Mouse (Mus musculus): ENCODE measurements around the gene Kcnh3.
"Not testable (repeated sequence)": the region's sequence is repeated elsewhere in the genome, so short reads cannot be mapped to it uniquely, and the experiment has no call there.

Gene Kcnh3

DNA sequence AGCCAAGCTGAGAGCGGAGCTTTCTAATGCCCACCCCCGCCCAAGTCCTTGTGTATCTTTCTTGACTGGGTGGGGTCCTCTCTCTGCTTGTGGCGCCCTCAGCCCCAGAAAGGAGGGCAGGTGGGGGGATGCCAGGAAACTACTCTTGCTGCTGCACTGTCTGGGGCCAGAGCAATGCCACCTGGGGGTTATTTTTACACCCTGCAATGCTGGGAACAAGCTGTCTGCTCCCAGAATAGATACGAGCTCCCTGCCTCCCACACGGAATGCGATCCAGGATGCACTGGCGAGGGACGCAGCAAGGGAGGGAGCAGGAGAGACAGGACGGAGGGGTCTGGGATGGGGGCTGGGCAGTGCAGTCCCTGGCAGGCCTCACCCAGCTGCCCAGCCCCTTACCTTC lies 24.3 kb downstream of the Kcnh3 start:
- peaks cover 64% of the 10 kb centered on the region for H3K36me3 ChIP-seq (ENCODE audit: insufficient read depth, low read length)
- peak overlapping the region; percentile 58 for H3K4me3 ChIP-seq (replicated peaks; ENCODE audit: low read length)
- H3K27me3 ChIP-seq (ENCODE audit: insufficient read depth, low read length): no peaks in the 10 kb centered on the region
- H3K4me1 ChIP-seq (replicated peaks; ENCODE audit: low read depth, low read length): peaks cover 66% of the 10 kb centered on the region
- H3K9me3 ChIP-seq (ENCODE audit: low read length): no peaks in the 10 kb centered on the region
- TF ChIP-seq POU5F1 (IDR thresholded peaks at IDR 0.05; ENCODE audit: borderline replicate concordance, low read length) (no peak), NANOG (IDR thresholded peaks at IDR 0.05; ENCODE audit: borderline replicate concordance, low read length) (no peak), CTCF (conservative IDR thresholded peaks at IDR 0.05; ENCODE audit: low read length) (no peak)

DNA sequence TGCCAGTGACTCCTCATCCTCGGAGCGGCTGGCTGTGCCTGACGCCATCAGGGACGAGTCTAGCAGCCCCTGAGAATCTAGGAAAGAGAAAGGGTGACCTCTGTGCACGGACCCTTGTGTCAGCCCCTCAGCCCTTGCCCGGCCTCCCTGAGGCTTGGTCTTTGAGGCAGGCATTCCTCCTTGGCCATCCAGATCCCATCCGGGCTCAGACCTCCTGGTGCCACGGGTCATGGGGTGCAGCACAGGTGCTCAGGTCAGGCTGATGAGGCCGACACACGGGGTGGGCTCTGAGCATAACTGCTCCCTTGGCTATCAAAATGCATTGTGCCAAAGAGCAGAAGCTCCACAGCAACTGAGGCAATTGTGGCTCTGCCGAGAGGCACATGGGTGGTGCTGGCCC lies 25.3 kb downstream of the Kcnh3 start:
- Histone ChIP-seq H3K4me1 (replicated peaks; ENCODE audit: low read depth, low read length) (peaks cover 66% of the 10 kb centered on the region), H3K36me3 (ENCODE audit: insufficient read depth, low read length) (peaks cover 54% of the 10 kb centered on the region), H3K4me3 (replicated peaks; ENCODE audit: low read length) (peak overlapping the region; percentile 58), H3K27me3 (ENCODE audit: insufficient read depth, low read length) (no peaks in the 10 kb centered on the region), H3K9me3 (ENCODE audit: low read length) (no peaks in the 10 kb centered on the region)
- no peak for TF ChIP-seq POU5F1 (IDR thresholded peaks at IDR 0.05; ENCODE audit: borderline replicate concordance, low read length)
- TF ChIP-seq NANOG (IDR thresholded peaks at IDR 0.05; ENCODE audit: borderline replicate concordance, low read length): no peak
- no peak for TF ChIP-seq CTCF (conservative IDR thresholded peaks at IDR 0.05; ENCODE audit: low read length)

DNA sequence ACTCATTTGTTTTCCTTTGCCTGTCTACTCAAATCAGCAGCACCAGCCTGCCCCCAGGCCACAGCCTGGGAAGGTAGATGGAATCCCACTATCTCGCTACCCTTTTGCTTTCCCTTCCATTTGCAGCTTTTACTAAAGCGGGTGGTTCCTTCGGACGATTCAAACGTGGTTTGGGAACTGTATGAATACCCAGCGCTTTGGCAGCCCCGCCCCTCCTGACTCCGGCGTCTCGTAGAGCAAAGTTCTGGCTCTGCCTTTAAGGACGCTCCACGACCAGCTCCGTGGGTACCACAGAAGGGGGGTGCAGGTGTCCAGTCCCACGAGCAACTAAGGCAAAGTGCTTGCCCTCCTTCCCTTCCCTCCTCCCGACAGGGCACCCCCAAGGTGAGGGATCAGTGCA lies 26.4 kb downstream of the Kcnh3 start:
- Histone ChIP-seq H3K36me3 (ENCODE audit: insufficient read depth, low read length) (peaks cover 47% of the 10 kb centered on the region), H3K4me3 (replicated peaks; ENCODE audit: low read length) (peak overlapping the region; percentile 93), H3K4me1 (replicated peaks; ENCODE audit: low read depth, low read length) (peaks cover 71% of the 10 kb centered on the region)
- not testable (repeated sequence) for H3K27me3 ChIP-seq (ENCODE audit: insufficient read depth, low read length); H3K9me3 ChIP-seq (ENCODE audit: low read length)

DNA sequence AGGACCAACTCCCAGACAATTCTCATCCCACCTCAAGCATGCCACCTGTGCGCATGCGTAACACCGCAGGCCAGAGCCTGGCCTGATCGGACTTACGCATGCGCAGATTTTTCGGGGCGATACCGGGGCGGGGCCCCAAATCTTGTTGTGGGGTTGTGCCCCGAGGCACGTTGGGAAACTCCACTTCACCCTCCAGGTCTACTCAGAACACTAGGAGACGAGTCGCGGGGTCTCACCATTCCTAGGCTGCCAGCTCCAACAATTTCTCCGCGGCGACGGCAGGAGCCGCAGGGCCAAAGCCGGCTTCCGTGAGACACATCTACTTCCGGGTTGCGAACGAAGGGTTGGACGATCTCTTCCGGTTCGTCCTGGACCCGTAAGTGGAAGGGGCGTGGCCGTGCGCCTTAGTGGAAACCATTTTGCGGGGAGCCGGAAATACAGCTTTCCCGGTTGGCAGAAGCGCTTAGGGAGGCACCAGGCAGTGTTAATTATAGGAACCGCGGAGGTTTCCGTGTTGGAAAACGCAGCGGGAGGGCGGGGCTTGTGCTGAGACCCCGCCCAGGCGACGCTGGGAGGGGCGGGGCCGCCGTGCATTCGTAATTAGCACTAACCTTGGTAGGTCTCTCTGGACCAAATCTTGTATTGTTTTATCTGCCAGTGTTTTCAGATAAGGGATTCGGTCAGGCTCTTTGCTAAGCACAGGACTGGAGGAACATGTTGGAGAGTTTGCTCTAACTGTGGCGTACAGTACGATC lies 27.1 kb downstream of the Kcnh3 start, which contains the start of gene Mcrs1:
Gene Mcrs1 (minus strand): TSS at position 336 of the 755 bp plus-strand sequence.
- Histone ChIP-seq H3K4me3 (replicated peaks; ENCODE audit: low read length) (peak within 1 kb of the TSS; percentile 93), H3K9me3 (ENCODE audit: low read length) (no peaks in the 10 kb centered on the region), H3K27me3 (ENCODE audit: insufficient read depth, low read length) (no peaks in the 10 kb centered on the region), H3K4me1 (replicated peaks; ENCODE audit: low read depth, low read length) (peaks cover 73% of the 10 kb centered on the region), H3K36me3 (ENCODE audit: insufficient read depth, low read length) (peaks cover 40% of the 10 kb centered on the region)
- TF ChIP-seq POU5F1 (IDR thresholded peaks at IDR 0.05; ENCODE audit: borderline replicate concordance, low read length): no peak
- TF ChIP-seq CTCF (conservative IDR thresholded peaks at IDR 0.05; ENCODE audit: low read length): no peak

DNA sequence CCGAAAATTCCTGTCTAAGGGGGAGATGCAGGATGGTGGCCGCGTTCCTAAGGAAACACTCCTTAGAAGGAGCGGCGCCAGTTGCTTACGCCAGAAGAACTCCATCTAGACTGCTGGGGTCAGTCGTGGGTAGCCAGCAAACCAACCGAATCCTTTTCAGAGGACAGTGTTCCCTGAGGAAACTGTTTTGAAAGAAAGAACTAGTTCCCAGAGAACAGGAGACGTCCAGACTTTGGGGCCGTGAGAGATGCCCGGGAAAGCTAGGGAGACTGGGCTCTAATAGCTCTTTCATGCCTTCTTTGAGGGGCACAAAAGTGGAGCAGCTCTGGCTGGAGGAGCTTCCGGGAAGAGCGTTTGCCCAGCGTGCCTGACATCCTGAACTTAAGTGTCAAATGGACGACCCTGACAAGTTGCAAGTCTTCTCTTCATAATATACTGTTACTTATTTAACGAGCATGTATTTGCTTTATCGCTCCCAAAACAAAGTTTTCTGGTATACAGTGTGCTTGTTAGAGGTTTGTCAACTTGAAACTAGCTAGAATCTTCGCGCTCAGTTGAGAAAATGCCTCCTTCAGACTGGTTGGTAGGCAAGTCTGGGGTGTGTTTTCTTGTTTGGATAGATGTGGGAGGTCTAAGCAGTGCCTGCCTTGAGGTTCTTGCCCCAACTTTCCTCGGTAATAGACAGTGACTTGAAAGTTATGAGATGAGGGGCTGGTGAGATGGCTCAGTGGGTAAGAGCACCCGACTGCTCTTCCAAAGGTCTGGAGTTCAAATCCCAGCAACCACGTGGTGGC lies 27.9 kb downstream of the Kcnh3 start:
- peak overlapping the region; percentile 93 for H3K4me3 ChIP-seq (replicated peaks; ENCODE audit: low read length)
- H3K4me1 ChIP-seq (replicated peaks; ENCODE audit: low read depth, low read length): peaks cover 81% of the 10 kb centered on the region
- no peaks in the 10 kb centered on the region for H3K9me3 ChIP-seq (ENCODE audit: low read length)

DNA sequence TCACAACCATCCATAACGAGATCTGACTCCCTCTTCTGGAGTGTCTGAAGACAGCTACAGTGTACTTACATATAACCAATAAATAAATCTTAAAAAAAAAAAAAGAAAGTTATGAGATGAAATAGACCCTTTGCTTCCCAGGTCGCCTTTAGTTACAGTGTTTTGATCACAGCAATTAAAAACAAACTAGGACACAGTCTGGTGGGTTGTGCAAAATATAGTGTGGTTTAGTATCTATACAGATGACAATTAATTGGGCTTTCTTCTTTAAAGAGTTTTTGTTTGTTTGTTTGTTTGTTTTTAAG lies 28.5 kb downstream of the Kcnh3 start:
- Histone ChIP-seq H3K4me3 (replicated peaks; ENCODE audit: low read length) (peak overlapping the region; percentile 93), H3K36me3 (ENCODE audit: insufficient read depth, low read length) (peaks cover 27% of the 10 kb centered on the region), H3K4me1 (replicated peaks; ENCODE audit: low read depth, low read length) (peaks cover 84% of the 10 kb centered on the region)
- not testable (repeated sequence) for H3K9me3 ChIP-seq (ENCODE audit: low read length); H3K27me3 ChIP-seq (ENCODE audit: insufficient read depth, low read length)

More for the DNA sequence above, 27.9 kb downstream of the Kcnh3 start:
- no peaks in the 10 kb centered on the region for H3K27me3 ChIP-seq (ENCODE audit: insufficient read depth, low read length)
- peaks cover 32% of the 10 kb centered on the region for H3K36me3 ChIP-seq (ENCODE audit: insufficient read depth, low read length)
- TF ChIP-seq POU5F1 (IDR thresholded peaks at IDR 0.05; ENCODE audit: borderline replicate concordance, low read length): no peak
- TF ChIP-seq NANOG (IDR thresholded peaks at IDR 0.05; ENCODE audit: borderline replicate concordance, low read length): no peak
- TF ChIP-seq CTCF (conservative IDR thresholded peaks at IDR 0.05; ENCODE audit: low read length): no peak

DNA sequence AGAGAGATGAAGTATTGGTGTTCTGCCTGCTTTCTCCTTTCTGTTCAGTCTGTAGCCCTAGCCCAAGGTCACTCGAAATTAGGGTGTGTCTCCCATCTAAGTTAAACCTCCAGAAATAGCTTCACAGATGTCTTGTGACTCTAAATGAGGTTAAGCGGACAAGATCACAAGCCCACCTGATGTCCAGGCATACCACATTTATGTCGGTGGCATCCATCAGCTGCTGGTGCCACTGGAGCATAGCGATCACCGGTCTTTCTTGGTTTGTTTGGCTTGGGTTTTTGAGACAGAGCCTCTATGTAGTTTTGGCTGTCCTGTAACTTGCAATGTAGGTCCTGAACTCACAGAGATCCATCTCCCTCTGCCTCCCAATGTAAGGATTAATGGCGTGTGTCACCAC lies 29.1 kb downstream of the Kcnh3 start:
- Histone ChIP-seq H3K36me3 (ENCODE audit: insufficient read depth, low read length) (peaks cover 20% of the 10 kb centered on the region), H3K9me3 (ENCODE audit: low read length) (no peaks in the 10 kb centered on the region)
- TF ChIP-seq NANOG (IDR thresholded peaks at IDR 0.05; ENCODE audit: borderline replicate concordance, low read length) (no peak), POU5F1 (IDR thresholded peaks at IDR 0.05; ENCODE audit: borderline replicate concordance, low read length) (no peak)

DNA sequence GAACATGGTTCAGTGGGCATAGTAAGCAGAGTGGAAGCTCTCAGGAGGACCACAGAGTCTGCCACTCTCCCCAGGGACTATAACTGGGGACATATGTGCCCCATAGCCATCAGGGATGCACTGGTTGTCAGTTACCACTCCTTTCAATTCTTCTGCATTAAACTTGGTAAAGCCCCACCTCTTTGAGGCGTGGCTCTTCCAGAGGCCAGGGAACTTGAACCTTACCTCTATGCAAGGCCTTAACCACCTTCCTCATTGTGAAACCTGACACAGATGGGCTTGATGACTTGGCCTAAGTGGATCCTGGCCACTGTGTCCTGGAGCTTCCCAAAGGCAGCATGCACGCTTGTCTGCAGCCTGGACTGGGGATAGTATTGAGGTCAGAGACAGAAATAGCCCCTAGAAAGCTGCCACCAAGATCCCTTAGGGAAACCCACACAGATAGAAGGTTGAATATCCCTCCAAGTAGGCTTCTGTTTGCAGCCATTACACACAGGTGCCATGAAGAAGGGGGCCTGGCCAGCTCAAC lies 29.9 kb downstream of the Kcnh3 start:
- Histone ChIP-seq H3K4me1 (replicated peaks; ENCODE audit: low read depth, low read length) (peaks cover 79% of the 10 kb centered on the region), H3K27me3 (ENCODE audit: insufficient read depth, low read length) (no peaks in the 10 kb centered on the region)
- TF ChIP-seq NANOG (IDR thresholded peaks at IDR 0.05; ENCODE audit: borderline replicate concordance, low read length): no peak
- no peak for TF ChIP-seq CTCF (conservative IDR thresholded peaks at IDR 0.05; ENCODE audit: low read length)
- TF ChIP-seq POU5F1 (IDR thresholded peaks at IDR 0.05; ENCODE audit: borderline replicate concordance, low read length): no peak

More for the DNA sequence above, 29.1 kb downstream of the Kcnh3 start:
- H3K27me3 ChIP-seq (ENCODE audit: insufficient read depth, low read length): no peaks in the 10 kb centered on the region
- H3K4me1 ChIP-seq (replicated peaks; ENCODE audit: low read depth, low read length): peaks cover 82% of the 10 kb centered on the region
- peak overlapping the region; percentile 93 for H3K4me3 ChIP-seq (replicated peaks; ENCODE audit: low read length)

More for the DNA sequence above, 29.9 kb downstream of the Kcnh3 start:
- Histone ChIP-seq H3K4me3 (replicated peaks; ENCODE audit: low read length) (peak overlapping the region; percentile 93), H3K36me3 (ENCODE audit: insufficient read depth, low read length) (peaks cover 13% of the 10 kb centered on the region), H3K9me3 (ENCODE audit: low read length) (no peaks in the 10 kb centered on the region)

Measured in E14TG2a.4 (cell line).